Mouse (Mus musculus) E14TG2a.4 (cell line): Measurements from ENCODE around the gene Pbx2.
A peak's percentile ranks its signal among the peaks of the same experiment; 100 is the strongest.

ENCODE experiments used
- CTCF ChIP-seq: conservative IDR thresholded peaks from 2 replicates; pipeline ENCODE4 v1.5.1; 2014; ENCODE audit warnings: low read length
- NANOG ChIP-seq: IDR thresholded peaks from 2 replicates; pipeline ENCODE4 v1.6.1; 2014; ENCODE audit warnings: borderline replicate concordance, low read length, mixed read lengths

- peak; percentile 54; the same call in 1 of the 2 replicates for TF ChIP-seq CTCF
- TF ChIP-seq NANOG: no peak
These were observed 18.7 kb upstream of the Pbx2 start for GRCm38 (mm10) chr17:34572361-34572760.
